Mouse (Mus musculus) heart, embryonic 13.5 days (tissue): ENCODE data around the gene Cadm1. TPM values are rescaled to one million over a fixed set of nuclear protein-coding genes. Genes with fewer than 3 reads are reported as not detected.

Experiments
- ATAC-seq: fragments of 200-750 bp; cut with Nextera tagmentation; 2 replicates; pipeline ENCODE4 v1.8.0; 2017; ENCODE audit warnings: moderate TSS enrichment; ENCODE audit not compliant: insufficient number of reproducible peaks, low FRiP score, low TSS enrichment; ENCODE audit errors: extremely low read depth
- H3K27ac ChIP-seq: fragments of 300-500 bp; sonication (generic); replicated peaks from 2 replicates; pipeline ENCODE4 v1.5.1; 2015; ENCODE audit warnings: moderate library complexity, mild to moderate bottlenecking, inconsistent platforms
- H3K27me3 ChIP-seq: fragments of 300-500 bp; sonication (generic); replicated peaks from 2 replicates; pipeline ENCODE4 v1.6.1; 2015; ENCODE audit warnings: mild to moderate bottlenecking, inconsistent platforms
- H3K36me3 ChIP-seq: fragments of 300-500 bp; sonication (generic); 2 replicates; pipeline ENCODE4 v1.6.1; 2015; ENCODE audit warnings: mild to moderate bottlenecking, inconsistent platforms
- H3K4me1 ChIP-seq: fragments of 300-500 bp; sonication (generic); 2 replicates; pipeline ENCODE4 v1.6.1; 2015; ENCODE audit warnings: inconsistent platforms
- H3K4me2 ChIP-seq: fragments of 300-500 bp; sonication (generic); 2 replicates; pipeline ENCODE4 v1.6.1; 2015; ENCODE audit warnings: inconsistent platforms, mild to moderate bottlenecking, moderate library complexity
- H3K4me3 ChIP-seq: fragments of 300-500 bp; sonication (generic); 2 replicates; pipeline ENCODE4 v1.5.1; 2015; ENCODE audit warnings: moderate library complexity, mild to moderate bottlenecking, inconsistent platforms
- H3K9ac ChIP-seq: fragments of 300-500 bp; sonication (generic); 2 replicates; pipeline ENCODE4 v1.6.1; 2015; ENCODE audit warnings: inconsistent platforms, mild to moderate bottlenecking, moderate library complexity
- H3K9me3 ChIP-seq: fragments of 300-500 bp; sonication (generic); 2 replicates; pipeline ENCODE4 v1.6.1; 2016; ENCODE audit warnings: inconsistent platforms
- WGBS: fragments of 180-500 bp; shearing (Covaris S2); methylation state at CpG from one replicate; pipeline ENCODE4 v1.1.7; 2015; ENCODE audit warnings: mixed read lengths; 5-methylcytosine and 5-hydroxymethylcytosine counted together
- polyA plus RNA-seq: library from polyadenylated mRNA; unstranded; fragments of >200 nt; fragmentation: Nextera tagmentation; extraction: Ambion mirVana; gene quantifications from 2 replicates; pipeline ENCODE4 v1.2.1, GENCODE M21; 2015

Cadm1 gene
- polyA plus RNA-seq, 1 experiment from 2014 or later: 16.0 TPM

DNA sequence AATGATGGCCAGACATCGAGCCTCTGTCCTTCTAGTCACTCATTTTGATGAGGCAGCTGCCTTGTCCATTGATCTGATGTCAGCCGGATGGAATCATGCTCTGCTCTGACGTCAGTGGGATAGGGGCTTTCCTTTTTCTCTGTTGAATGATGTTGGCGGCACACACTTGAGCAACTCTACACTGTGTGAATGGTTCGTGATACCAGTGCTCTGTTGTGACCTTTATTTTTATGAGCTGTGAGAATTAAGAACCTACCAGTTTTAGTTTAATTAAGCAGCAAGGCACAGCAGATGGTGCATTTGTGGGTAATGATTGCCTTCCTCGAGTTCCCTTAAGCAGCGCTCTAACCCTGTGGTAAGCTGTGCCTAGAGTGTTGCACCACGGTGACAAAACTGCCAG lies 181.0 kb downstream of the Cadm1 start:
- WGBS: 80% methylated on average over 8 of the region's 8 CpGs

DNA sequence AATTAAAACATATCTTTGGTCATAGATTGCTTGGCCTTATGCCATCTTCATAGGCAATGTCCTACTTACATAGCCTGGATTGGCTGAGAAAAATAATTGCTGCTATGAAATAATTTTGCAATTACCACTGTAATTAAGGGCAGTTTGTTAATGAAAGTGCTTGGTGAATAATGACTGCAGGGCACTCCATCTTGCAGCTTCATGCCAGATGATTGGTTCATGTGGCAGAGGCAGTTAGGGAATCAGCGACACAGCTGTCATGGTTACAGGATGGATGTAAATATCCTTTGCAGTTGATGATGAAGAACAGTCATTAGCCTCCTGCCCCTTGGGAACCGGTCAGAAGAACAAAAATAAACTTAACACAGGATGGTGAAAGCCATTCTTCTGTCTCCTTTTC lies 184.6 kb downstream of the Cadm1 start:
- 57% methylated on average over 2 of the region's 2 CpGs for WGBS

More for the DNA sequence above, 181.0 kb downstream of the Cadm1 start:
- Histone ChIP-seq H3K27me3 (peaks cover 4% of the 10 kb centered on the region; the same call in 1 of the 2 replicates), H3K4me1 (0 out of 2 replicates have a peak, but pooled peaks cover 4% of the 10 kb centered on the region), H3K9ac (no peak overlapping the region), H3K4me3 (no peak overlapping the region), H3K4me2 (no peak overlapping the region), H3K9me3 (no peaks in the 10 kb centered on the region), H3K27ac (no peak overlapping the region), H3K36me3 (no peaks in the 10 kb centered on the region)
- no peak for ATAC-seq

DNA sequence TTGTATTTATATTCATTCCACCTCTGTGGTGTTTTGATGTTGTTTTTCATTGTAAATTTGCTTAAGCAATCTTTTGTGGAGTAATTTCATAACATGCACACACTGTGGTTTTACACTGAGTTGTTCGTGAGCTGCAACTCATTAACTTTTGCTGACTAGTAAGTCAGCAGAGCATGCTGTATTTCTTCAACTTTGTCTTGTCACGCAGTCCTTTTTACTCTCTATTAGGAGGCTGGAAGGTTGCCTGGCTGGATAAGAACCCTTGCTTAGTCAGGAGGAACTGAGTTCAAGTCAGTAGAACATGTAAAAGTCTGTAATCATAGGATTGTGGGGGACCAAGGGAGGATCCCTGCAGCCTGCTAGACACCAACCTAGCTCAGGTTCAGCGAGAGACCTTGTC lies 185.4 kb downstream of the Cadm1 start:
- no peak for ATAC-seq
- H3K4me3 ChIP-seq: no peak overlapping the region
- no peaks in the 10 kb centered on the region for H3K4me1 ChIP-seq
- no peaks in the 10 kb centered on the region for H3K36me3 ChIP-seq
- no peaks in the 10 kb centered on the region for H3K9me3 ChIP-seq
- no peak overlapping the region for H3K4me2 ChIP-seq
- no peak overlapping the region for H3K9ac ChIP-seq
- 78% methylated on average over 3 of the region's 3 CpGs for WGBS
- H3K27ac ChIP-seq: no peak overlapping the region
- no peaks in the 10 kb centered on the region for H3K27me3 ChIP-seq

More for the DNA sequence above, 184.6 kb downstream of the Cadm1 start:
- Histone ChIP-seq H3K4me2 (no peak overlapping the region), H3K4me3 (no peak overlapping the region), H3K4me1 (no peaks in the 10 kb centered on the region), H3K27ac (no peak overlapping the region), H3K9ac (no peak overlapping the region), H3K9me3 (no peaks in the 10 kb centered on the region), H3K27me3 (no peaks in the 10 kb centered on the region), H3K36me3 (no peaks in the 10 kb centered on the region)
- ATAC-seq: no peak

DNA sequence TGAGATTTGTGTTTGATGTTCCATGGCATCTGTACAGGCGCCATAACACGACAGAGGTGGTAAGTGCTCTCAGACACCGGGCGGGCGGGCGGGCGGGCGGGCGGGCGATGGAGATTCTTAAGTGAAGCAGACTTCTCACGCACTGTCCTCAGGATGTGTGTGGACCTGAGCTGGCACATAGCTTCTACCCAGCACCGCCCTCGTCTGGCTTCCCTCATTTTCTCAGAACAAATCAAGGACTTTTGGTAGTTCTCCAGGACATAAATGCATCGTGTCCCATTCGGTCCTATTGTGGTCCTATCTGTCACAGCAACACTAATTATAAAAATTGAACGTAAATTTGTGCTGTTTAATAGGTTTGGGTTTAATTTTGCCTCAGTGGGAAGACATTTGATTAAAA lies 186.9 kb downstream of the Cadm1 start:
- no peak overlapping the region for H3K4me2 ChIP-seq
- H3K4me3 ChIP-seq: no peak overlapping the region
- H3K36me3 ChIP-seq: no peaks in the 10 kb centered on the region
- no peak overlapping the region for H3K9ac ChIP-seq
- no peaks in the 10 kb centered on the region for H3K9me3 ChIP-seq
- no peak for ATAC-seq
- no peak overlapping the region for H3K27ac ChIP-seq
- 84% methylated on average over 16 of the region's 16 CpGs for WGBS
- H3K4me1 ChIP-seq: no peaks in the 10 kb centered on the region
- H3K27me3 ChIP-seq: no peaks in the 10 kb centered on the region

GRCm38 (mm10) chr9:47727611-47728010 lies 197.6 kb downstream of the Cadm1 start:
- WGBS: 82% methylated on average over 3 of the region's 3 CpGs
- H3K36me3 ChIP-seq: no peaks in the 10 kb centered on the region
- H3K4me2 ChIP-seq: no peak overlapping the region
- no peaks in the 10 kb centered on the region for H3K27me3 ChIP-seq
- no peaks in the 10 kb centered on the region for H3K9me3 ChIP-seq
- peaks cover 9% of the 10 kb centered on the region; the same call in 1 of the 2 replicates for H3K4me1 ChIP-seq
- H3K27ac ChIP-seq: no peak overlapping the region
- ATAC-seq: no peak
- H3K4me3 ChIP-seq: no peak overlapping the region
- H3K9ac ChIP-seq: no peak overlapping the region

DNA sequence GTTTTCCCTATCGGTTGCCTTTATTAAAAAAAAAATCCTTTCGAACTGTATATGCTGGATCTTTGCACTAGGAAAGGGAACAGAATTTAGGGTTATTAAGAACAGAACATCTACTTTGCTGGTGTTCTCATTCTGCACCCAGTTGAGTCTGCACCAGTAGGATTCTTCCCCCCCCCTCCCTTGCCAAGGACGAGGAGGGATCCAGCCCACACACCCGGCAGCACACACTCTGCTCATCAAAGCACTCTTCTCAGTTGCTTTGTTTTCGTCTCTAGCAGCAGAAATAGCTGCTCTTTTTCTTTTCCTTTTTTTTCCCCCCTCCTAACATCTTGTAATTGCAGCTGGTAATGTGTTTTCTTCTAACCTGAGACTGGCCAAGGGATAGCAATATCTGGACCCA lies 198.9 kb downstream of the Cadm1 start:
- ATAC-seq: no peak
- Histone ChIP-seq H3K4me1 (peaks cover 13% of the 10 kb centered on the region), H3K27me3 (no peaks in the 10 kb centered on the region), H3K4me2 (no peak overlapping the region), H3K27ac (no peak overlapping the region), H3K9me3 (no peaks in the 10 kb centered on the region), H3K9ac (no peak overlapping the region), H3K4me3 (no peak overlapping the region), H3K36me3 (no peaks in the 10 kb centered on the region)
- WGBS: 56% methylated on average over 5 of the region's 5 CpGs

- 62% methylated on average over 6 of the region's 6 CpGs for WGBS
- H3K27me3 ChIP-seq: no peaks in the 10 kb centered on the region
- ATAC-seq: no peak
- no peaks in the 10 kb centered on the region for H3K9me3 ChIP-seq
- H3K4me1 ChIP-seq: peaks cover 13% of the 10 kb centered on the region
- no peak overlapping the region for H3K4me3 ChIP-seq
- no peak overlapping the region for H3K9ac ChIP-seq
- no peak overlapping the region for H3K27ac ChIP-seq
- no peaks in the 10 kb centered on the region for H3K36me3 ChIP-seq
- H3K4me2 ChIP-seq: no peak overlapping the region
Observed at GRCm38 (mm10) chr9:47730247-47730646, 200.3 kb downstream of the Cadm1 start.

GRCm38 (mm10) chr9:47733780-47734451 lies 203.9 kb downstream of the Cadm1 start:
- Histone ChIP-seq H3K27me3 (no peaks in the 10 kb centered on the region), H3K4me3 (no peak overlapping the region), H3K9me3 (no peaks in the 10 kb centered on the region), H3K27ac (no peak overlapping the region), H3K36me3 (no peaks in the 10 kb centered on the region), H3K4me1 (peaks cover 13% of the 10 kb centered on the region), H3K4me2 (no peak overlapping the region), H3K9ac (no peak overlapping the region)
- ATAC-seq: no peak
- WGBS: 69% methylated on average over 13 of the region's 13 CpGs

- no peaks in the 10 kb centered on the region for H3K36me3 ChIP-seq
- no peak overlapping the region for H3K27ac ChIP-seq
- H3K27me3 ChIP-seq: no peaks in the 10 kb centered on the region
- ATAC-seq: no peak
- WGBS: 90% methylated on average over 5 of the region's 5 CpGs
- peaks cover 18% of the 10 kb centered on the region for H3K4me1 ChIP-seq
- H3K4me3 ChIP-seq: no peak overlapping the region
- no peaks in the 10 kb centered on the region for H3K9me3 ChIP-seq
- no peak overlapping the region for H3K9ac ChIP-seq
- H3K4me2 ChIP-seq: no peak overlapping the region
Observed at GRCm38 (mm10) chr9:47734905-47735304, 204.9 kb downstream of the Cadm1 start.

DNA sequence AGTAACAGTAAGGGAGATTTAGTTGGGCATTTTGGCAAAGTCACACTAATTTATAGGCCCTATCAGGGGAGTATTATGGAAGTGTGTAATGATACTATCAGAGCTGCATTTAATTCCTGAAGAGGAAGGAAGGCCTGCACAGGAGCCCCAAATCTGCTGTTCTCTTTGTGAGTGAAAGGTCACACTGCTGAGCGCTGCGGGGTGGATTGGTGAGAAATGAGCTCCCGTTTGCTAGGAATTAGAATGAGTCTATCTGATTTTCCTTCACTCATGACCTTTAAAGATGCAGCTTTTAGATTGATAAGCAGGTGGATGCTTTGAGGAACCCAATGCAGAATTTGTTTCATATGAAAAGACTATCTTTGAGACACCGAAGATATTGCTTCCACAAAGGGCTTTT lies 208.8 kb downstream of the Cadm1 start:
- H3K4me1 ChIP-seq: peaks cover 6% of the 10 kb centered on the region
- H3K9me3 ChIP-seq: no peaks in the 10 kb centered on the region
- no peak overlapping the region for H3K4me3 ChIP-seq
- WGBS: 57% methylated on average over 4 of the region's 4 CpGs
- no peak overlapping the region for H3K4me2 ChIP-seq
- H3K27me3 ChIP-seq: no peaks in the 10 kb centered on the region
- no peaks in the 10 kb centered on the region for H3K36me3 ChIP-seq
- H3K27ac ChIP-seq: no peak overlapping the region
- no peak overlapping the region for H3K9ac ChIP-seq
- no peak for ATAC-seq

GRCm38 (mm10) chr9:47739276-47739675 lies 209.3 kb downstream of the Cadm1 start:
- WGBS: 11% methylated on average over 7 of the region's 7 CpGs
- no peak for ATAC-seq

DNA sequence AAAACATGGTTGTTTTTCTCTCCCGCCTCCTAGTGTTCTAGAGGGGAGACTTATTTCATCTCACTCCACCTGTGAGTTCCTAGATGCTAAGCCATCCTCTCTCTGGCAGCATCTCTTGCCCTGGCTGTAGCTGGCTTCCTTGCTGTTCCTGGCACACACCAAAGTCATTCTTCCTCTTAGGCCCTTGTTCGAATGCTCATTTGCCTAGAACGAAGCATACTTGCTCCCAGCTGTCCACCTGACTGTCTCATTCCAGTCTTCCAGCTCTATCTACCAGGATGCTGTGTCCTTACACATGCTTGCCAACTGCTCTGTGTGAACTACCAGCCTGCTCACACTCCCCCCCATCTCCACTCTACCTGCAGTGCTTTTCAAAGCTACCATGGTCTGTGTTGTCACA lies 211.8 kb downstream of the Cadm1 start:
- H3K4me2 ChIP-seq: no peak overlapping the region
- H3K9ac ChIP-seq: no peak overlapping the region
- no peak overlapping the region for H3K4me3 ChIP-seq
- H3K4me1 ChIP-seq: peaks cover 6% of the 10 kb centered on the region
- no peaks in the 10 kb centered on the region for H3K27me3 ChIP-seq
- no peak for ATAC-seq
- H3K9me3 ChIP-seq: no peaks in the 10 kb centered on the region
- no peak overlapping the region for H3K27ac ChIP-seq
- no peaks in the 10 kb centered on the region for H3K36me3 ChIP-seq
- WGBS: 88% methylated on average over 3 of the region's 3 CpGs

More at GRCm38 (mm10) chr9:47739276-47739675, 209.3 kb downstream of the Cadm1 start:
- Histone ChIP-seq H3K4me1 (peaks cover 6% of the 10 kb centered on the region), H3K4me2 (no peak overlapping the region), H3K27me3 (no peaks in the 10 kb centered on the region), H3K36me3 (no peaks in the 10 kb centered on the region), H3K27ac (no peak overlapping the region), H3K9ac (no peak overlapping the region), H3K9me3 (no peaks in the 10 kb centered on the region), H3K4me3 (no peak overlapping the region)
